Mouse (Mus musculus): ENCODE measurements around the gene Tcf21.

The Tcf21 gene

GRCm38 (mm10) chr10:22815461-22816236, 4.3 kb downstream of the Tcf21 start:
- no peak for DNase-seq (ENCODE audit: low spot score)

GRCm38 (mm10) chr10:22814771-22815170, 5.2 kb downstream of the Tcf21 start:
- DNase-seq (ENCODE audit: low spot score): peak; percentile 12

GRCm38 (mm10) chr10:22814294-22814693, 5.7 kb downstream of the Tcf21 start:
- DNase-seq (ENCODE audit: low spot score): no peak

- no peak for DNase-seq (ENCODE audit: low spot score)
These were observed 6.5 kb downstream of the Tcf21 start for GRCm38 (mm10) chr10:22813317-22813960.

- DNase-seq (ENCODE audit: low spot score): no peak
These were observed 8.1 kb downstream of the Tcf21 start for GRCm38 (mm10) chr10:22811921-22812320.

GRCm38 (mm10) chr10:22782684-22783083, 37.3 kb downstream of the Tcf21 start:
- no peak for DNase-seq (ENCODE audit: low spot score)

GRCm38 (mm10) chr10:22781466-22781865, 38.5 kb downstream of the Tcf21 start:
- DNase-seq (ENCODE audit: low spot score): no peak

GRCm38 (mm10) chr10:22777939-22778338, 42.0 kb downstream of the Tcf21 start:
- peak; percentile 29 for DNase-seq (ENCODE audit: low spot score)

GRCm38 (mm10) chr10:22776007-22776698, 43.8 kb downstream of the Tcf21 start:
- no peak for DNase-seq (ENCODE audit: low spot score)

GRCm38 (mm10) chr10:22775456-22775855, 44.5 kb downstream of the Tcf21 start:
- DNase-seq (ENCODE audit: low spot score): no peak

- no peak for DNase-seq (ENCODE audit: low spot score)
These were observed 45.3 kb downstream of the Tcf21 start for GRCm38 (mm10) chr10:22774626-22775025.

All from testis, postnatal 14 days (tissue).